Mouse (Mus musculus) embryonic fibroblast, embryonic 13.5 days (primary cell): ENCODE measurements around the gene Mob2. TPM values are rescaled to one million over a fixed set of nuclear protein-coding genes. Genes with fewer than 3 reads are reported as not detected.

Experiments used
- H3K27ac ChIP-seq: 2 replicates; pipeline ENCODE4 v1.5.1; 2012; ENCODE audit warnings: low read length, control low read depth, inconsistent platforms; ENCODE audit not compliant: insufficient read depth
- H3K4me1 ChIP-seq: 2 replicates; pipeline ENCODE4 v1.6.1; 2011; ENCODE audit warnings: low read length; ENCODE audit not compliant: control insufficient read depth, insufficient read depth
- H3K4me3 ChIP-seq: 2 replicates; pipeline ENCODE4 v1.5.1; 2011; ENCODE audit warnings: mild to moderate bottlenecking, control low read depth, low read length; ENCODE audit not compliant: insufficient read depth
- CTCF ChIP-seq: IDR thresholded peaks from 2 replicates; pipeline ENCODE4 v1.5.1; 2011; ENCODE audit warnings: mild to moderate bottlenecking, control low read depth, low read length, moderate library complexity, borderline replicate concordance; ENCODE audit not compliant: insufficient read depth
- POLR2A ChIP-seq: IDR thresholded peaks from 2 replicates; pipeline ENCODE4 v1.6.1; 2011; ENCODE audit warnings: low read depth, mild to moderate bottlenecking, control low read depth, low read length, moderate library complexity
- polyA plus RNA-seq: library from polyadenylated mRNA; stranded (reverse); fragments of >200 nt; gene quantifications from 2 replicates; pipeline ENCODE4 v1.2.4, GENCODE M21; 2011; ENCODE audit warnings: low read depth; ENCODE audit not compliant: missing spikeins, insufficient read length

Mob2 gene
- polyA plus RNA-seq, 1 experiment, result 15.9 TPM

- TF ChIP-seq CTCF (no peak), POLR2A (no peak)
- H3K27ac ChIP-seq, result no peak overlapping the region
- no peaks in the 10 kb centered on the region for H3K4me1 ChIP-seq
- H3K4me3 ChIP-seq, result no peak overlapping the region
Observed at GRCm38 (mm10) chr7:142030073-142030472, 30.8 kb downstream of the Mob2 start.

- Histone ChIP-seq H3K27ac (no peak overlapping the region), H3K4me1 (no peaks in the 10 kb centered on the region; the same call in 1 of the 2 replicates), H3K4me3 (no peak overlapping the region)
- TF ChIP-seq POLR2A (no peak), CTCF (no peak)
Observed at GRCm38 (mm10) chr7:142025926-142026325, 34.9 kb downstream of the Mob2 start.

GRCm38 (mm10) chr7:142025196-142025595 is 35.7 kb downstream of the Mob2 start:
- no peak overlapping the region for H3K27ac ChIP-seq

GRCm38 (mm10) chr7:142020827-142021226 is 40.0 kb downstream of the Mob2 start:
- TF ChIP-seq POLR2A, result no peak
- Histone ChIP-seq H3K4me3 (no peak overlapping the region), H3K4me1 (no peaks in the 10 kb centered on the region; the same call in 1 of the 2 replicates), H3K27ac (0 out of 2 replicates have a peak overlapping the region, but pooled peaks have one; percentile 13)

More at GRCm38 (mm10) chr7:142025196-142025595, 35.7 kb downstream of the Mob2 start:
- Histone ChIP-seq H3K4me3 (no peak overlapping the region), H3K4me1 (no peaks in the 10 kb centered on the region; the same call in 1 of the 2 replicates)
- TF ChIP-seq POLR2A (no peak), CTCF (no peak)

GRCm38 (mm10) chr7:142019699-142020098 is 41.2 kb downstream of the Mob2 start:
- TF ChIP-seq CTCF (no peak), POLR2A (no peak)
- Histone ChIP-seq H3K4me3 (no peak overlapping the region), H3K4me1 (no peaks in the 10 kb centered on the region; the same call in 1 of the 2 replicates), H3K27ac (no peak overlapping the region)

- H3K27ac ChIP-seq, result no peak overlapping the region
Observed at GRCm38 (mm10) chr7:142016562-142016961, 44.3 kb downstream of the Mob2 start.

GRCm38 (mm10) chr7:142001597-142002340 is 59.1 kb downstream of the Mob2 start:
- no peak for TF ChIP-seq CTCF
- no peak for TF ChIP-seq POLR2A
- H3K4me3 ChIP-seq, result no peak overlapping the region
- H3K4me1 ChIP-seq, result no peaks in the 10 kb centered on the region
- H3K27ac ChIP-seq, result no peak overlapping the region

More at GRCm38 (mm10) chr7:142016562-142016961, 44.3 kb downstream of the Mob2 start:
- no peak for TF ChIP-seq POLR2A
- peak; percentile 79; the same call in 1 of the 2 replicates for TF ChIP-seq CTCF
- Histone ChIP-seq H3K4me3 (no peak overlapping the region), H3K4me1 (no peaks in the 10 kb centered on the region; the same call in 1 of the 2 replicates)

GRCm38 (mm10) chr7:142000661-142001060 is 60.2 kb downstream of the Mob2 start:
- no peak for TF ChIP-seq CTCF
- no peak for TF ChIP-seq POLR2A
- no peak overlapping the region for H3K27ac ChIP-seq
- no peaks in the 10 kb centered on the region for H3K4me1 ChIP-seq
- no peak overlapping the region for H3K4me3 ChIP-seq

GRCm38 (mm10) chr7:141994121-141994520 is 66.7 kb downstream of the Mob2 start:
- H3K4me1 ChIP-seq, result no peaks in the 10 kb centered on the region

GRCm38 (mm10) chr7:141991183-141991582 is 69.7 kb downstream of the Mob2 start:
- H3K4me1 ChIP-seq, result no peaks in the 10 kb centered on the region
- no peak overlapping the region for H3K27ac ChIP-seq
- TF ChIP-seq CTCF, result no peak
- no peak for TF ChIP-seq POLR2A
- no peak overlapping the region for H3K4me3 ChIP-seq

More at GRCm38 (mm10) chr7:141994121-141994520, 66.7 kb downstream of the Mob2 start:
- no peak overlapping the region for H3K4me3 ChIP-seq
- TF ChIP-seq POLR2A, result no peak
- H3K27ac ChIP-seq, result no peak overlapping the region
